Mouse (Mus musculus) megakaryocyte, embryonic 14.5 days (primary cell): ENCODE measurements around the gene 4932438H23Rik. TPM values are rescaled to one million over a fixed set of nuclear protein-coding genes. Genes with fewer than 3 reads are reported as not detected.

Experiments used
- H3K27me3 ChIP-seq: replicated peaks from 2 replicates; pipeline ENCODE3; 2012; ENCODE audit warnings: inconsistent platforms
- H3K36me3 ChIP-seq: replicated peaks from 2 replicates; pipeline ENCODE3; 2012; ENCODE audit warnings: low read length, inconsistent platforms, mixed read lengths
- H3K4me1 ChIP-seq: 2 replicates; pipeline ENCODE4 v1.6.1; 2012; ENCODE audit warnings: inconsistent platforms
- H3K4me3 ChIP-seq: replicated peaks from 2 replicates; pipeline ENCODE3; 2012; ENCODE audit warnings: moderate library complexity, mild to moderate bottlenecking, inconsistent platforms
- H3K9me3 ChIP-seq: 2 replicates; pipeline ENCODE4 v1.6.1; 2012; ENCODE audit warnings: inconsistent platforms
- FLI1 ChIP-seq: IDR thresholded peaks from 2 replicates; pipeline ENCODE4 v1.6.1; 2012; ENCODE audit warnings: low read length, inconsistent platforms, mixed read lengths
- GATA1 ChIP-seq: IDR thresholded peaks from 3 replicates; pipeline ENCODE4 v1.6.1; 2012; ENCODE audit warnings: mixed read lengths, low read length, inconsistent platforms, borderline replicate concordance
- polyA plus RNA-seq: library from polyadenylated mRNA; stranded (reverse); fragments of >175 nt; gene quantifications from 2 replicates; pipeline ENCODE4 v1.2.3, GENCODE M21; 2012; ENCODE audit warnings: low replicate concordance; ENCODE audit not compliant: insufficient read depth

The 4932438H23Rik gene
- polyA plus RNA-seq, 1 experiment = not detected

DNA sequence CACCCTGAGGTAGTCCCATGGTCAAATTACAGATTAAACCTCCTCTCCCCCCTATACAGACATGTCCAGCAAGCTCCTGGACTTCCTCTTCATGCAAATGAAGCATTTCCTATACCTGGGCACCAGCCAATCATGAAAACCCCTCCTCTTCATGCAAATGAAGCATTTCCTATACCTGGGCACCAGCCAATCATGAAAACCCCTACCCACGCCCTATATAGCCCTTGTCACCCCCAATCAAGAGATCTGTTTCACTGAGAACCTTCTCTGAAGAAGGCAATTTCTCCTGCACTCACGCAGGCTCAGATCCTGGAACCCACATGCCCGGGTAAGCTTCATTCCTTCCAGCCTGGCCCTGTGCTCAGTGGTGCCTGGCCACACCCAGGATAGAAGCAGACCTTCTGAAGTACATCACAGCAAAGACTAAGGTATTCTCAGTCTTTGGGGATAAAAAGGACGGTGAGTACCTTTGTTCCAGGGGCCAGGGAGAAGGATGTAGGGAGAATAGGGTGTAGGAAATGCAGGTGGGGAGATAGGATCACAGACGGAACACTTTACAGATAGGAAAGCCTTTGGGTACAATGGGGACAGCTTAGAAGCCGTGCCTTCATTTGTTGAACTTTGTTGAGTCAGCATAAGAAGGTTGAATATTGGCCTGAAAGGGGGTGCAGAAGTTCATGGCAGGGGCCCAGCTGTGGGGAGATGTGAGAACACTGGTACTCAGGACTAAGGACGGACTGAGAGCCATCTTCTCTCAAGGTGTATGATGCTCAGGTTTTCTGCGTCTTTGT lies 32.0 kb upstream of the 4932438H23Rik start:
- Histone ChIP-seq H3K4me1 (peaks cover 3% of the 10 kb centered on the region; the same call in 1 of the 2 replicates), H3K4me3 (no peak overlapping the region), H3K36me3 (no peaks in the 10 kb centered on the region), H3K27me3 (peaks cover 24% of the 10 kb centered on the region), H3K9me3 (no peaks in the 10 kb centered on the region)
- TF ChIP-seq GATA1 (no peak), FLI1 (no peak)

GRCm38 (mm10) chr16:91124256-91124655 lies 29.3 kb upstream of the 4932438H23Rik start:
- peaks cover 3% of the 10 kb centered on the region; the same call in 1 of the 2 replicates for H3K4me1 ChIP-seq
- no peak overlapping the region for H3K4me3 ChIP-seq
- peaks cover 32% of the 10 kb centered on the region for H3K27me3 ChIP-seq
- TF ChIP-seq GATA1 (no peak), FLI1 (no peak)
- peaks cover under 1% of the 10 kb centered on the region for H3K9me3 ChIP-seq
- H3K36me3 ChIP-seq = no peaks in the 10 kb centered on the region

DNA sequence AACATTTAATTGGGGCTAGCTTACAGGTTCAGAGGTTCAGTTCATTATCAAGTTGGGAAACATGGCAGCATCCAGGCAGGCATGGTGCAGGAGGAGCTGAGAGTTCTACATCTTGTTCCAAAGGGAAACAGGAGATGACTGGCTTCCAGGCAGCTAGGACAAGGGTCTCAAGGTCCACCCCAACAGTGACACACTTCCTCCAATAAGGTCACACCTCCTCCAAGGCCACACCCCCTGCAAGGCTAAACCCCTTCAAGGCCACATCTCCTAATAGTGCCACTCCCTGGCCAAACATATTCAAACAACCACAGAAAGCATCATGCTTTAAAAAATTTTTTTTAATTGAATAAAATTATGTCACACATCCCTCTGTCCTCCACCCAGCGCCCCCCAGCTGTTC lies 28.9 kb upstream of the 4932438H23Rik start:
- Histone ChIP-seq H3K9me3 (peaks cover 5% of the 10 kb centered on the region), H3K4me1 (peaks cover 3% of the 10 kb centered on the region; the same call in 1 of the 2 replicates), H3K4me3 (no peak overlapping the region), H3K27me3 (peaks cover 34% of the 10 kb centered on the region), H3K36me3 (no peaks in the 10 kb centered on the region)
- TF ChIP-seq GATA1 (no peak), FLI1 (no peak)

GRCm38 (mm10) chr16:91119879-91120278 lies 25.0 kb upstream of the 4932438H23Rik start:
- Histone ChIP-seq H3K36me3 (no peaks in the 10 kb centered on the region), H3K9me3 (peaks cover 13% of the 10 kb centered on the region), H3K4me3 (no peak overlapping the region), H3K4me1 (peaks cover 3% of the 10 kb centered on the region; the same call in 1 of the 2 replicates), H3K27me3 (peaks cover 29% of the 10 kb centered on the region)
- TF ChIP-seq GATA1 (no peak), FLI1 (no peak)

- Histone ChIP-seq H3K9me3 (peaks cover 13% of the 10 kb centered on the region), H3K4me3 (no peak overlapping the region), H3K27me3 (peaks cover 23% of the 10 kb centered on the region), H3K36me3 (no peaks in the 10 kb centered on the region), H3K4me1 (no peaks in the 10 kb centered on the region)
- TF ChIP-seq FLI1 (no peak), GATA1 (no peak)
Measured at GRCm38 (mm10) chr16:91116696-91117095, 21.8 kb upstream of the 4932438H23Rik start.

DNA sequence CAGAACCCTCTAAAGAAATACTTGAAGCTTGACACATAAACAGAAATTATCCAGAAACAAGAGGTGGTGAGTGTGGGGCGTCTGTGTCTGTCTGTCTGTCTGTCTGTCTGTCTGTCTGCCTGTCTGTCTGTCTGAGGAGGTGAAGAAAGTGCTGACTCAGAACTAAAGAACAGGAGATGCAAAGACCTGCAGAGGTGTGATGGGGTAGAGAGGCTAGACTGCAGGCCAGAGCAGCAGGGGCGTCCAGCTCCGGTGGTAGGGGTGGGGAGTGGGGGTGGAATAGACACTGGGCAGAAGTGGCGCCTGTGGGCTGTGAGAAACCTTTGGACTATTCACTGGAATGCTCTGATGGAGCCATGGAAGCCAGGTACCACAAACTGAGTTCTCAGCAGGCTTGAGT lies 21.1 kb upstream of the 4932438H23Rik start:
- Histone ChIP-seq H3K9me3 (peaks cover 13% of the 10 kb centered on the region), H3K4me3 (no peak overlapping the region), H3K36me3 (no peaks in the 10 kb centered on the region), H3K4me1 (no peaks in the 10 kb centered on the region), H3K27me3 (peaks cover 21% of the 10 kb centered on the region)
- TF ChIP-seq GATA1 (no peak), FLI1 (no peak)

DNA sequence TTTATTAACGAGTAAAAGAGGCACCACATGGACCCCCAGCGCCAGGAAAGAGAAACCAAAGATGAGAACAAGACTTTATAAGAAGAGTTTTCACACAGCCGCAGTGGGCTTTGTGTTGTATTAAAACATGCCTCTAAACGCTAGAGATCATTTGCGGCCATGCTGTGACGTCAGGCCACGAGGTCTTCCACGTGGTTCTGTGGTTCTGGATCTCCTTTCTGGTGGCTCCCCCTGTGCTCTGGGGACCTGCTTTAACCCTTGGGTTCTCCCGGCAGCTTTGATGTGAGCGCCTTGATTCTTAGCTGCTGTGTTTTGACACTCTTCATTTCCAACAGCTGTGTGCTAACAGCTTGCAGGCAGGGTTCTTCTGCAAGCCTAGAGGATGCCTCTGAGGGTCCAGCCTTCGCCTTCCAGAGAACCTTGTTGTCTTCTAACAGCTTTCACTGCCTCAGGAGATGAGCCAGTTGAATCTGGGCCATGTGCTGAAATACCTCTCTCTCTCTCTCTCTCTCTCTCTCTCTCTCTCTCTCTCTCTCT lies 16.1 kb upstream of the 4932438H23Rik start:
- Histone ChIP-seq H3K9me3 (peaks cover 19% of the 10 kb centered on the region), H3K27me3 (peaks cover 10% of the 10 kb centered on the region)
- TF ChIP-seq GATA1 (no peak), FLI1 (no peak)

GRCm38 (mm10) chr16:91107608-91108007 lies 12.7 kb upstream of the 4932438H23Rik start:
- TF ChIP-seq GATA1 (no peak), FLI1 (no peak)

More for the DNA sequence above, 16.1 kb upstream of the 4932438H23Rik start:
- no peaks in the 10 kb centered on the region for H3K4me1 ChIP-seq
- H3K36me3 ChIP-seq = no peaks in the 10 kb centered on the region
- H3K4me3 ChIP-seq = no peak overlapping the region

DNA sequence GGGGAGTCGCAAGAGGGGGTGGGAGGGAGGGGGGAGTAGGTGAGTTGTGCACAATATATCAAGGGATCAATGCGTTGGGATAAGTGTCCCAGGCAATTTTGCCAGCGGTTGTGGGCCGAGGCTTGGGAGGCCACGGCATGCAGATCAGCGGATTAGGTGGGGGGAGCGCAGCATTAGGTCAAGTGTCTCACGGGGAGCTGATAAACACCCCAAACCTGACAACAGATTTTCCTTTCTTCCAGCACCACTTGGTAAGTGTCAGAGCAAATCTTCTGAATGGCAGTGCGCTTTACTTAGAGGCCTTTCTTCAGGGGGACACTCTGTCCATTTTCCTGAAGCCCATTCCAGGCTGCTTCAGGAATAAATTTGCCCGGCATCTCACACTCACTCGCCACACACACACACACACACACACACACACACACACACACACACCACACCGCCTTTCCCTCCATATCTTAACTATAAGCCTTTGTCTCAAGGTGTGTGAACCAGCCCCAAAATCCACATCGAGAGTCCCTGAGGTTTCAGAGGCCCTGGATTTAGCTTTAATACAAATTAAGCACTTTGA lies 10.6 kb upstream of the 4932438H23Rik start:
- H3K4me1 ChIP-seq = no peaks in the 10 kb centered on the region
- TF ChIP-seq FLI1 (no peak), GATA1 (no peak)
- H3K9me3 ChIP-seq = peaks cover 19% of the 10 kb centered on the region
- peaks cover 29% of the 10 kb centered on the region for H3K27me3 ChIP-seq
- H3K4me3 ChIP-seq = no peak overlapping the region
- H3K36me3 ChIP-seq = no peaks in the 10 kb centered on the region

More at GRCm38 (mm10) chr16:91107608-91108007, 12.7 kb upstream of the 4932438H23Rik start:
- no peaks in the 10 kb centered on the region for H3K36me3 ChIP-seq
- H3K9me3 ChIP-seq = peaks cover 19% of the 10 kb centered on the region
- no peak overlapping the region for H3K4me3 ChIP-seq
- peaks cover 30% of the 10 kb centered on the region for H3K27me3 ChIP-seq
- no peaks in the 10 kb centered on the region for H3K4me1 ChIP-seq

DNA sequence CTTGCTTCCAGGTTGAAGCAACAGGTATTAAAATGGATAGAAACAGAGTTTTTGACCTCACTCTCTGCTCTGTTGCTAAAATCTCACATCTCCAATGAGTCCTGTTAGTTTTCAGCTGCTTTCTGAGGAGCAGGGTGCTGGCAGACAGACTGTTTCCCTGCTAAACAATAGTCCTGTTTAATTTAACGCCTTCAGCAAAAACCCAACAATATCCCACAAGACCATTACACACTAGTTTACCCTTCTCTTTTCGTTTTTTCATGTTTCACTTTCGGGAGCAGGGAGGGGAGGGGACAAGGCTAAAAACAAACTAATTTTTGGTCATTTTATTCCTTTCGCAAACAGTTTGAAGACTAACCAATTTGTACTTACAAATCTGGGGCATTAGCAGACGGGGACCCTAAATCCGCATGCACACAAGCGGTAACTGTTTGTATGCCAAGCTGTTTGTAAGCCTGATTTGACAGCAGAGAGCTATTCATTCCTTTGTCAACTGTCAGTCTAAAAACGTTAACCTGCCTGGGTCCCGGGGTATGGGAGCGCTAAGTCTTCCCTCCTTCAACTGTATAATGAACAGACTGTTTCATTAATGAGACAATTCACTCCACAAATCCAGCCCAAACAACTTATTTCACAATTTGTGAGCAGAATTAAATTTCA lies 10.0 kb upstream of the 4932438H23Rik start:
- peaks cover 30% of the 10 kb centered on the region for H3K27me3 ChIP-seq
- H3K4me1 ChIP-seq = no peaks in the 10 kb centered on the region
- H3K4me3 ChIP-seq = no peak overlapping the region
- peaks cover 19% of the 10 kb centered on the region for H3K9me3 ChIP-seq
- H3K36me3 ChIP-seq = no peaks in the 10 kb centered on the region
- TF ChIP-seq FLI1 (no peak), GATA1 (no peak)
